Mouse (Mus musculus): ENCODE data around the gene Il31. TPM values are rescaled to one million over a fixed set of nuclear protein-coding genes. Genes with fewer than 3 reads are reported as not detected.

Il31 gene
- polyA plus RNA-seq (2012; rRNA removed): not detected in 2 replicates

DNA sequence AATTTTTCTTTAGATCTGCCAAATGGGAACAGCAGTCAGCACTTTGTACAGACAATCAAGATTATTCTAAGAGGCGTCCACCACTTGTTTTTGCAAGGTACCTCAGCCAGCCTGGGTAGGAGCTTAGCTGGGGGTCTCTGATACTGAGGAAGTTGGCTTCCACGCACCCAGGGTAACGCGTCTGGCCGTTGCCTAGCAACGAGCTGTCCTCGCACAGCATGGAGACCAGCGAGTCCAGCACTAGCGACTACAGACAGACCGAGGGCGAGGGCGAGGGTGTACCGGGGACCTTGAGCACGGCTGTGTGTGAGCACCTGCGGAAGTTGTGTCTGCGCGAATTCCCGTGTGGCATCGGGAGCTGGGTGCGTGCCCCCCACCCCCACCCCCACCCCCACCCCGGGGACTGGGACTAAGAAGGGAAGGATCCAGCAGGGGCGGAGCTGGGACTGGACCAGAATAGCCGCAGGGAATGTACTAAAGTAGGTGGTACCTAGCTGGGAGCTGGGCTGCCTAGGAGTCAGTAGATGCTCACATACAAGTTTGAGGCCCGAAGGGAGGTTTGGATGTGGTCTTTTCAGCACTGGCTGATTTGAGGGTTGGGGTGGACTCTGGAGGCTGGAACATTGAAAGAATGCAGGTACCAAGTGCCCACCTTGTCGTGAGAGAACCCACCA, at the start of gene Il31, which contains the start of gene Lrrc43:
Gene Il31 (minus strand): TSS at position 378 of the 674 bp plus-strand sequence.
Gene Lrrc43 (plus strand): TSS at position 194 of the 674 bp plus-strand sequence.

DNA sequence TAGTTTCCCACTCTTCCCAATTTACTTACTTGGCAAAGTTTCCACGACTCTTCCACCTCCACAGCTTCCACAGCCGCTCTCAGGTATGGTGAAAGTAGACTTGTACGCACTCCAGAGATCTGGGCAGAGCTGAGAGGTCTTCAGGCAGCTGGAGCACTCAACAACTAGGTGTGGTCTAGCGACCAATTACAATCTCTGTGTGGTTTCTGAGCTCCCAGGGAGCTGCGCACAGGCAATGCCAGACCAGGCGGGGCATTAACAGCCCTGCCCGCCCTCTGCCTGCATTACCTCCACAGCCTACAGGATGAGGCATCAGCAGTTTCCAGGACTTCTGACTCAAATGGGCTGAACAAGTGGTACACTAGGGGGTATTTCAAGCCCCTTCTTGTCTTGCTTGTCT, 36.0 kb upstream of the Il31 start, which contains the start of gene Gm49027:
Gene Gm49027 (minus strand): TSS at position 208 of the 400 bp plus-strand sequence.

DNA sequence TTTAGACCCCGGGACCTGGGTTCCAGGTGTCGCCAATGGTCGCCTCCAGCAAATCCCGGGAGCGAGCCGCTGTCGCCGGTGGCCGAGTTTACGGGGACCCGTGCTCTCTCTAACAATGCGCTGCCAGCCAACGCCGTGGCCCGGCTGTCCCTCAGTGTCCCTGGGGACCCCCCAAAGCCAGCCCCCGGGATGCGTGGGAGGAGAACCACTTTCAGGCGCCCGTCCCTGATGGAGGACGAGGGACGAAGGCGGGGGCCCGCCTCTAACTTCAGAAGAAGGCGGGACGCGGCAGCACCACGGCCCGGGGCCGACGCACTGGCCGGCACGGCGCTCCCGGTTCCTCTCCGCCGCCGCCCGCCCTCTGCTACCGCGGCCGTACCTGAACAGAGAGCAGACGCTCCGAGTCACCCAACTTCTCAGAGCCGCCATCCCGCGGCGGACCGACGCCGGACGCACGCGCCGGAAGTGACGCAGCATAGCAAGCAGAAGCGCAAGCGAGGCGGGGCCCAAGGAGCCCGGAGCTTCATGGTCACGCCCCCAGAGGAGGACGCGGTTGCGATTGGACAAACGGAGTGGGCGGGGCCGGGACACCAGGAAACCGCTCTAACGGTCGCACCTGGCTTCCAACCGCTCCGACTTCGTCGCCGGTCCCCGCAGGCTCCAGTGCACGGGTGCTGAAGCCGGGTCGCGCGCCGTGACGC, 34.6 kb upstream of the Il31 start, which contains the start of gene Diablo:
Gene Diablo (minus strand): TSS at position 485 of the 701 bp plus-strand sequence.

DNA sequence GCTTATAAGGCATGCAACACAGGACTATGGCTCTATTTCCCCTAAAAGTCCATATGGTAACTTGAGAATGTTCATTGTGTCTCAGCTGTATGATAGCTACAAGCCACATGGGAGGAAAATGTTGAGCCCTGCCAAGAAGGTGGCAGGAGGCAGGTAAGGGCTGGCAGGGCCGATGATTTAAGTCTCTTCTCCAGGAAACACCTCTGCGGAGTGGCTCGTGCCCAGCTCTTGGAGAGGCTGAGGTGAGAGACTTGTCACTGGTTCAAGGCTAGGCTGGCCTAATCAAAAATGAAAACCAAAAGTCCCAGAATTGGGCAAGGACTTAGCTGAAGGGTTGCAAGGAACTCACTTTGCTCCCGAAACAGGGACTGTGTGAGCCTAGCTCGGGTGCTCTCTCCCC, 20.9 kb upstream of the Il31 start, which contains the start of gene B3gnt4:
Gene B3gnt4 (plus strand): TSS at position 301 of the 400 bp plus-strand sequence.

Other genes with a start within 250 kb of the Il31 start
- gene Wdr66, start 237.4 kb downstream of the Il31 start, polyA plus RNA-seq (2012; rRNA removed): 4.6 and 5.1 TPM in 2 replicates
- gene Bcl7a, start 145.7 kb downstream of the Il31 start, polyA plus RNA-seq (2012; rRNA removed): 52.3 and 57.0 TPM in 2 replicates
- 19.9 and 27.5 TPM in 2 replicates for gene Mlxip, start 94.7 kb downstream of the Il31 start, polyA plus RNA-seq (2012; rRNA removed)
- 0.04 and 0.05 TPM in 2 replicates for gene Lrrc43, start 184 bp downstream of the Il31 start, polyA plus RNA-seq (2012; rRNA removed)
- 1.1 and 2.4 TPM in 2 replicates for gene B3gnt4, start 21.0 kb upstream of the Il31 start, polyA plus RNA-seq (2012; rRNA removed)
- 89.4 and 110 TPM in 2 replicates for gene Diablo, start 34.7 kb upstream of the Il31 start, polyA plus RNA-seq (2012; rRNA removed)
- gene Gm49027, start 36.0 kb upstream of the Il31 start, polyA plus RNA-seq (2012; rRNA removed): 4.1 and 5.3 TPM in 2 replicates
- 23.4 and 27.0 TPM in 2 replicates for gene Vps33a, start 83.5 kb upstream of the Il31 start, polyA plus RNA-seq (2012; rRNA removed)
- gene Clip1, start 195.1 kb upstream of the Il31 start, polyA plus RNA-seq (2012; rRNA removed): 56.3 and 90.1 TPM in 2 replicates
- 94.0 and 121 TPM in 2 replicates for gene Zcchc8, start 231.6 kb upstream of the Il31 start, polyA plus RNA-seq (2012; rRNA removed)

Measured in central nervous system, embryonic 11.5 days (tissue).